Mouse (Mus musculus): Measurements from ENCODE around the gene Ddx27.
A peak's percentile ranks its signal among the peaks of the same experiment; 100 is the strongest.
"Not testable (repeated sequence)": the region's sequence is repeated elsewhere in the genome, so short reads cannot be mapped to it uniquely, and the experiment has no call there.

Ddx27 gene

DNA sequence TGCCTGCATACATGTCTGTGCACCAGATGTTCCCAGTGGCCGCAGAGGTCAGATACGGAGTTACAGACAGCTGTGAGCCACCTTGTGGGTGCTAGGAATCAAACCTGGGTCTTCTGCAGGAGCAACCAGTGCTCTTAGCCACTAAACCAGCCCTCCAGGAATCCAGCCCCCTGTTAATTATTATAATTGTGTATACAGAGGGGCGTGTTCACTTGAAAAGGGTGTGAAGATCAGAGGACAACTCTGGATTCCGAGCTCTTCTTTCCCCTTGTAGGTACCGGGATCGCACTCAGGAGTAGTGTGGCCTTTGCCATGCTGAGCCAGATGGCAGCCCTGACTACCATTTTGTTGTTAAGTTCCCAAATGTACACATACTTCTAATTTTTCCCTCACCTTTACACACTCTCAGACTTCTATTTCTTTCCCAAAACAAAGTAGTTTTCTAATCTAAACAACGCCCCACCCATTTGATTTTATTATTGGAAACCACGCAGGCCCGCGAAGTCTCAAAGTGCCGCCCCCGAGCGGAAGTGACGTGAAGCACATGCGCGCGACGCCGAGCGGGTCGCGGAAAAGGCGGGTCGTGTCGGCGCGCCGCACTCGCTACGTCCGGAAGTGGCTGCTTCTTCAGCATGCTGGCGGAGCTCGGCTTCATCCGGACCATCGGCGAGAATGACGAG is at the start of gene Ddx27:
Gene Ddx27 (plus strand): TSS at position 492 of the 680 bp plus-strand sequence.
- DNase-seq, result peak; percentile 94 to 97

GRCm38 (mm10) chr2:166973153-166973552 is 41.8 kb upstream of the Ddx27 start:
- DNase-seq, result no peak

DNA sequence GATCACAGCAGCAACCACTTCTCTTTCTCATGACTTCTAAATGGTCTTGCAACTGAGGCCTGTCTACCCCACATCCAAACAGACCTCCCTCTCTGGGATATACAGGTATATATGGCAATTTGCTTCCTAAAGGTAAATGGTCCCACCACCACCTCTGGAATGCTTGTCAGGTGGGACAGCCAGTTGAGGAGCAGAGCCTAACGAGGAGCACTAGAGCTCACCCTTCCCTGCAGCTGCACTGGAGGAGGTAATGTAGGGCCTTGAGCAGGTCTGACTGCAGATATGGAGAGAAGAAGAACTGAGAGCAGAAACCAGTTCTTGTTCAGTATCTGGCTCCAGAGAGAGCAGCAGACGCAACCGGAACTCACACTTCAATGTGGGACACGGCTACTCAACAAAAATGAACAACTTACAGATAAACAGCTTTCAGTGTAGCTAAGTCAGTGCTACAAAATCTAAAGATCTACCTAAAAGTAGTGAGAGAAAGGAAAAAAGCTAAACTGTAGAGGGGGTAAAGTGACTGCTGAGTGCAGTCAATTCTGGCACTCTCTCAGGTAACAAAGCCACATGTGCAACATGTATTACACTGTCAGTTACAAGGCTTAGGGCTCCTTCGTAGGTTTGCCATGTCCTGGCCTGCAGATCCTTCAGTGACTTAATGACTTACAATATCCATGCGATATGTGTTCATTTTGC is 40.7 kb upstream of the Ddx27 start:
- no peak for DNase-seq

GRCm38 (mm10) chr2:166976356-166976755 is 38.6 kb upstream of the Ddx27 start:
- DNase-seq, result no peak

GRCm38 (mm10) chr2:166977490-166977889 is 37.5 kb upstream of the Ddx27 start:
- DNase-seq, result no peak

DNA sequence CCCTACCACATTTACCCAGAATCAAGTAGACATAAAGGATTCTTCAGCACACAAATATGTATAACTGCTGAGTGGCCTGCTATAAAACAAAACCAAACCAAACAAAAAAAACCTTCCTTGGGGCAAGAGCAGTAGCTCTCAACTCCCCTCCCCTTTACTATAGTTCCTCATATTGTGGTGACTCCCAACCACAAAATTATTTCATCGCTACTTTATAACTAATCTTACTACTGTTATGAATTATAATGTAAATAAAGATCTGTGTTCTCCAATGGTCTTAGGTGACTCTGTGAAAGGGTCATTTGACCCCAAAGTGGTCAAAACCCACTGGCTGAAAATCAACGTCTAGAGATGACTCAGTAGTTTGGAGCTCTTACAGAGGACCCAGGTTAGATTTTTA is 34.8 kb upstream of the Ddx27 start:
- no peak for DNase-seq

- DNase-seq, result no peak
Observed at GRCm38 (mm10) chr2:166983351-166983894, 31.6 kb upstream of the Ddx27 start.

GRCm38 (mm10) chr2:166990861-166991260 is 24.1 kb upstream of the Ddx27 start:
- no peak for DNase-seq

GRCm38 (mm10) chr2:166991945-166992344 is 23.0 kb upstream of the Ddx27 start:
- peak in 1 of 2 experiments; percentile 46 for DNase-seq

- peak in 1 of 2 experiments; percentile 36 for DNase-seq
Observed at GRCm38 (mm10) chr2:166995021-166995795, 19.8 kb upstream of the Ddx27 start.

DNA sequence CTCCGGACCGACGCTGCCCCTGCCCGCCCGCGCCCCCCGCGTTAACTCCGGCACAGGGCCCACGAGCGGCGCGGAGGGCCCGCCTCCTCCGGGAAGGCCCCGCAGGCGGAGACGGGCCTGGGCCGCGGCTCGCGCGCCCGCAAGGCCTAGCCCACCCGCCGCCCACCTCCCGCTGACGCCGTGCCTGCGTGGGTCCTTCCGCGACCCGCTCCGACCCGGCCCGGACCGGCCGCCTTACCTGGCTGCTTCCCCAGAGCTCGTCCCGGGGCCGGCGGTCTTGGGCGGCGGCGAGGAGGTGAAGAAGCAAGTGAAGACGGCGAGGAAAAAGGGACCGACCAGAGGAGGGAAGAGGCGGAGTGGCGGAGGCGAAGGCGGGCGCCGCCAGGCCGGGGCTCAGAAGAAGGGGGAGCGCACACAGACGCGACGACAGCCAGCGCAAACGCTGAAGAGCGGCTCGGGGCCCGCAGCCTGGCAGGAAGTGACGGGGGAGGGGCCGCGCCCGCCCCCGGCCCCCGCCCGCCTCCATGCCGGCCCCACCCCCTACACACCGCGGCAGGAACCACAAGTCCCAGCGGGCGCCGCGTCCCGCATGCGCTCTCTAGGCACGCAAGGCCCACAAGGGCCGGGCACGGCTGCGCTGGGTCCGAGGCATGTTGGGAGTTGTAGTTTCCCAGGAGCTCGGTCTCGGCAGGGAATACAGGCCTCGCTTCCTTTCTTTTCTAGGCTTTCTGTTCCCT is 19.0 kb upstream of the Ddx27 start, which contains the start of gene Stau1:
Gene Stau1 (minus strand): TSS at position 504 of the 737 bp plus-strand sequence.
- peak; percentile 98 for DNase-seq

DNA sequence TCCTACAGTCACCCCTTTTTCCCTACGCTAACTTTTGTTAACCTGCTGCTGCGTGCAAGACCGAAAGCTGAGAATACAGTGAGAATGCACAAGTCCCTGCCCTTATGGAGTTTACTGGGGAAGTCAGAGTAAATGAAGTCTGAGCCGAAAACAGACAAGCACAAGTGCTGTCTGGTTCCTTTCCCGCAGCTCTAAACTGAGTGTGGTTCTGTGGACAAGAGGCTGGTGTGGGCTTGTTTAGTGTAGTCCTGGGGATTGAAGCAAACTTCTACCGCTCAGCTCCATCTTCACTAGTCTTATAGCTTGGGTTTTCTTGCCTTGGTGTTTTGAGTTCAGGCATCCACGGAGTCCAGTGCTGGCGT is 18.5 kb upstream of the Ddx27 start:
- DNase-seq, result no peak

- no peak for DNase-seq
Observed at GRCm38 (mm10) chr2:167001486-167001885, 13.5 kb upstream of the Ddx27 start.

DNA sequence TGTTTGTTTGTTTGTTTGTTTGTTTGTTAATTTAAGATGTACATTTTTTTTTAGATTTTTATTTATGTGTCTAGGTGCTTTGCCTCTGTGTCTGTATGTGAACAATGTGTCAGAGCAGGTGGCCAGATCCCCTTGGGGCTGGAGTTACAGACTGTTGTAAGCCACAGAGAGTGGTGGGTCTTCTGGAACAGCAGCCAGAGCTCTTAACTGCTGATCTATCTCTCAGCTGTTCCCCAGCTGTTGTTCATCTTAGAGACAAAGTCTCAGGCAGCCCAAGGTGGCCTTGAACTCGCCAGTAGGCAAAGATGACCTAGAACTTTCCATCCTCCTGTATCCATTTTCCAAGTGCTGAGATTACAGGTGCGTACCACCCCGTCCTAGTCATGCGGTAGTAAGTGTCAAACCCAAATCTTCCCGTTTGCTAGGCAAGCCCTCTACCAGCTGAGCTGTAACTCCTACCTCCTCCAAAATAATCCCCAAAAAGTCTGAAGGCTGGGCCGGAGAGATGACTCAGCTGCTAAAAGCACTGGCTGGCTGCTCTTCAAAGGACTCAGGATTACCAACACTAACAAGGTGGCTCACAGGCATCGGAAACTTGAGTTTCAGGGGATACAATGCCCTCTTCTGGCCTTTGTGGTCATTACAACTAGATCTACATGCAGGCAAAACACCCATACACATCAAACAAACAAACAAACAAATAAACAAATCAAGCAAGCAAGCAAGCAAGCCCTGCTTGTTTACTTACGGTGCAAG is 10.7 kb upstream of the Ddx27 start:
- DNase-seq, result peak; percentile 79 to 82

DNA sequence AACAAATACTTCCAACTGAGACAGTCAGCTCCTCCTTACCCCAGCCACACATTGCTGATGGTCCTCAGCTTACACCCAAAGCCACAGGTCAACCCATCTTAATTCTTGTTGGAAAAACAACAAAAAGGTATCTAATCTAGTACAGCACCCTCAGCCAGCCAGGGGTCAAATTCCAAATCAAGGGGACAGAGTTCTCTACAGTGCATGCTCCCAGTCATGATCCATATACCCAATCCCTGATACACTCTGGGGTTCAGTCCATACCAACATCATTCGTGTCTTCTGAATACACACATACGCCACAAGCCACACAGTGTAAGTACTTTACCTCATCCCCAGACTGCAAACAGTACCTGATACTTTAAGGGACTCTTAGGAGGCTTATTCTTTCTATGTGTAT is 8.6 kb upstream of the Ddx27 start:
- no peak for DNase-seq

GRCm38 (mm10) chr2:167007001-167007491 is 7.9 kb upstream of the Ddx27 start:
- no peak for DNase-seq

- not testable (repeated sequence) for DNase-seq
Observed at GRCm38 (mm10) chr2:167007565-167007964, 7.4 kb upstream of the Ddx27 start.

DNA sequence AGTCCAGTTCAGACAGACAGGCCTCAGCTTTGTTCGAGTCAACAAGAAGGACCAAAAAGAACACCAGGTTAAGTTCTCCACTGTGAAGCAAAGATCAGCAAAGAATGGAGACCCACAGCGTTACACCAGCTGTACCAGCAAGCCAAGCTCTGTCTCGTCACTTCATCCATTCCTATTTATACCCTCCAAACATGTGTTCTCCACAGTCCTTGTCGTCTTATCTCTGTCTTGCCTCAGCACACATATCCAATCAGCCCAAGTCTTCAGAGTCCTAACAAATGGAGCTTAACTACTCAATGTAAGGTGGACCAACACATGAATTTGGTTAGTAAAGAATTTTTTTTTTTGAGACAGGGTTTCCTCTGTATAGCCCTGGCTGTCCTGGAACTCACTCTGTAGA is 5.5 kb upstream of the Ddx27 start:
- no peak for DNase-seq

- no peak for DNase-seq
Observed at GRCm38 (mm10) chr2:167010546-167010945, 4.4 kb upstream of the Ddx27 start.

DNA sequence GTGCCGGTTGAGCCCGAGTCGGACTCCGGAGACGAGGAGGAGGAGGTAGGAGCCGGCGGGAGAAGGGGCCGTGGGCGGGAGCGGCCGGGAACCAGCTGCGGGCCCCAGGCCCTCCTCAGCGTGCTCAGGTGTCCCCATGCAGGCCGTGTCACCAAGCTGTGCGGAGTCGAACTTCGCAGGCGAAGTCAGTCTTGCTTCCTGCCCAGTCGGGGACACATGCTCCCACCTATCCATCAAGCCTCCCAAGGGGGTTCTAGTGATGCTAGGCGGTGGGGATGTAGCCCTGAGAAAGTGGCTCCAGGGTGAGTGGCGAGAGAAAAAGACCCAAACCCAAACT is 357 bp downstream of the Ddx27 start:
- no peak for DNase-seq

GRCm38 (mm10) chr2:167019396-167019795 is 4.4 kb downstream of the Ddx27 start:
- DNase-seq, result no peak

- DNase-seq, result no peak
Observed at GRCm38 (mm10) chr2:167028553-167028952, 13.6 kb downstream of the Ddx27 start.
